Mouse (Mus musculus): ENCODE measurements around the gene Endog. TPM values are rescaled to one million over a fixed set of nuclear protein-coding genes. Genes with fewer than 3 reads are reported as not detected.
"Not testable (repeated sequence)": the region's sequence is repeated elsewhere in the genome, so short reads cannot be mapped to it uniquely, and the experiment has no call there.

Endog gene
- polyA plus RNA-seq, 1 experiment from 2014 or later, result 23.2 TPM

- H3K27ac ChIP-seq (replicated peaks; ENCODE audit: low read depth, low read length), result no peak overlapping the region
- ATAC-seq (ENCODE audit: low FRiP score, low TSS enrichment), result no peak
- H3K4me1 ChIP-seq (ENCODE audit: control insufficient read depth, insufficient read depth, low read length), result no peaks in the 10 kb centered on the region
- DNase-seq, result no peak
- H3K9me3 ChIP-seq (ENCODE audit: control insufficient read depth, low read length), result no peaks in the 10 kb centered on the region
- H3K4me2 ChIP-seq (ENCODE audit: low read length), result no peak overlapping the region
- H3K36me3 ChIP-seq (ENCODE audit: control insufficient read depth, insufficient read depth, low read length), result peaks cover 44% of the 10 kb centered on the region
- H3K9ac ChIP-seq (replicated peaks; ENCODE audit: low read length), result no peak overlapping the region
- H3K27me3 ChIP-seq (ENCODE audit: control insufficient read depth, insufficient read depth, low read length), result no peaks in the 10 kb centered on the region
- 90% methylated on average over 11 of the region's 11 CpGs for WGBS
- H3K4me3 ChIP-seq (replicated peaks; ENCODE audit: low read depth, low read length), result no peak overlapping the region
Observed at GRCm38 (mm10) chr2:30151840-30152239, 19.5 kb upstream of the Endog start.

GRCm38 (mm10) chr2:30152616-30153015, 18.7 kb upstream of the Endog start:
- H3K36me3 ChIP-seq (ENCODE audit: control insufficient read depth, insufficient read depth, low read length), result peaks cover 37% of the 10 kb centered on the region
- WGBS, result 70% methylated on average over 8 of the region's 8 CpGs
- ATAC-seq (ENCODE audit: low FRiP score, low TSS enrichment), result no peak

GRCm38 (mm10) chr2:30159871-30160270, 11.4 kb upstream of the Endog start:
- 88% methylated on average over 7 of the region's 10 CpGs for WGBS
- H3K4me1 ChIP-seq (ENCODE audit: control insufficient read depth, insufficient read depth, low read length); H3K9ac ChIP-seq (replicated peaks; ENCODE audit: low read length); H3K27me3 ChIP-seq (ENCODE audit: control insufficient read depth, insufficient read depth, low read length); H3K4me2 ChIP-seq (ENCODE audit: low read length); H3K9me3 ChIP-seq (ENCODE audit: control insufficient read depth, low read length); H3K36me3 ChIP-seq (ENCODE audit: control insufficient read depth, insufficient read depth, low read length); ATAC-seq (ENCODE audit: low FRiP score, low TSS enrichment); H3K27ac ChIP-seq (replicated peaks; ENCODE audit: low read depth, low read length); DNase-seq; H3K4me3 ChIP-seq (replicated peaks; ENCODE audit: low read depth, low read length): not testable (repeated sequence)

More at GRCm38 (mm10) chr2:30152616-30153015, 18.7 kb upstream of the Endog start:
- Histone ChIP-seq H3K27ac (replicated peaks; ENCODE audit: low read depth, low read length) (no peak overlapping the region), H3K4me2 (ENCODE audit: low read length) (no peak overlapping the region), H3K4me3 (replicated peaks; ENCODE audit: low read depth, low read length) (no peak overlapping the region), H3K27me3 (ENCODE audit: control insufficient read depth, insufficient read depth, low read length) (no peaks in the 10 kb centered on the region), H3K4me1 (ENCODE audit: control insufficient read depth, insufficient read depth, low read length) (no peaks in the 10 kb centered on the region), H3K9ac (replicated peaks; ENCODE audit: low read length) (no peak overlapping the region), H3K9me3 (ENCODE audit: control insufficient read depth, low read length) (no peaks in the 10 kb centered on the region)
- no peak for DNase-seq

GRCm38 (mm10) chr2:30161809-30162208, 9.5 kb upstream of the Endog start:
- Histone ChIP-seq H3K9ac (replicated peaks; ENCODE audit: low read length) (no peak overlapping the region), H3K27ac (replicated peaks; ENCODE audit: low read depth, low read length) (no peak overlapping the region), H3K4me2 (ENCODE audit: low read length) (no peak overlapping the region), H3K4me3 (replicated peaks; ENCODE audit: low read depth, low read length) (no peak overlapping the region), H3K9me3 (ENCODE audit: control insufficient read depth, low read length) (no peaks in the 10 kb centered on the region), H3K27me3 (ENCODE audit: control insufficient read depth, insufficient read depth, low read length) (no peaks in the 10 kb centered on the region), H3K4me1 (ENCODE audit: control insufficient read depth, insufficient read depth, low read length) (no peaks in the 10 kb centered on the region), H3K36me3 (ENCODE audit: control insufficient read depth, insufficient read depth, low read length) (no peaks in the 10 kb centered on the region)
- DNase-seq, result peak; percentile 85
- ATAC-seq (ENCODE audit: low FRiP score, low TSS enrichment), result no peak

GRCm38 (mm10) chr2:30164340-30164932, 6.9 kb upstream of the Endog start:
- Histone ChIP-seq H3K4me3 (replicated peaks; ENCODE audit: low read depth, low read length) (no peak overlapping the region), H3K9me3 (ENCODE audit: control insufficient read depth, low read length) (no peaks in the 10 kb centered on the region), H3K27me3 (ENCODE audit: control insufficient read depth, insufficient read depth, low read length) (no peaks in the 10 kb centered on the region), H3K27ac (replicated peaks; ENCODE audit: low read depth, low read length) (no peak overlapping the region), H3K4me1 (ENCODE audit: control insufficient read depth, insufficient read depth, low read length) (no peaks in the 10 kb centered on the region), H3K9ac (replicated peaks; ENCODE audit: low read length) (no peak overlapping the region), H3K4me2 (ENCODE audit: low read length) (no peak overlapping the region), H3K36me3 (ENCODE audit: control insufficient read depth, insufficient read depth, low read length) (no peaks in the 10 kb centered on the region)
- WGBS, result 59% methylated on average over 9 of the region's 9 CpGs
- ATAC-seq (ENCODE audit: low FRiP score, low TSS enrichment) (no peak), DNase-seq (no peak)

GRCm38 (mm10) chr2:30166677-30167076, 4.6 kb upstream of the Endog start:
- no peak for ATAC-seq (ENCODE audit: low FRiP score, low TSS enrichment)
- 56% methylated on average over 4 of the region's 4 CpGs for WGBS
- no peaks in the 10 kb centered on the region for H3K4me1 ChIP-seq (ENCODE audit: control insufficient read depth, insufficient read depth, low read length)
- H3K9ac ChIP-seq (replicated peaks; ENCODE audit: low read length), result no peak overlapping the region
- no peak overlapping the region for H3K27ac ChIP-seq (replicated peaks; ENCODE audit: low read depth, low read length)
- H3K4me2 ChIP-seq (ENCODE audit: low read length), result no peak overlapping the region
- no peak for DNase-seq
- H3K36me3 ChIP-seq (ENCODE audit: control insufficient read depth, insufficient read depth, low read length), result no peaks in the 10 kb centered on the region
- no peaks in the 10 kb centered on the region for H3K27me3 ChIP-seq (ENCODE audit: control insufficient read depth, insufficient read depth, low read length)
- H3K4me3 ChIP-seq (replicated peaks; ENCODE audit: low read depth, low read length), result no peak overlapping the region
- H3K9me3 ChIP-seq (ENCODE audit: control insufficient read depth, low read length), result no peaks in the 10 kb centered on the region

GRCm38 (mm10) chr2:30171997-30172382, 697 bp downstream of the Endog start:
- peak overlapping the region; percentile 65 for H3K9ac ChIP-seq (replicated peaks; ENCODE audit: low read length)
- H3K27ac ChIP-seq (replicated peaks; ENCODE audit: low read depth, low read length), result peak overlapping the region; percentile 92
- H3K4me1 ChIP-seq (ENCODE audit: control insufficient read depth, insufficient read depth, low read length), result peaks cover 5% of the 10 kb centered on the region; the same call in 1 of the 2 replicates
- H3K27me3 ChIP-seq (ENCODE audit: control insufficient read depth, insufficient read depth, low read length), result no peaks in the 10 kb centered on the region
- no peaks in the 10 kb centered on the region for H3K9me3 ChIP-seq (ENCODE audit: control insufficient read depth, low read length)
- ATAC-seq (ENCODE audit: low FRiP score, low TSS enrichment) (peak; percentile 40), DNase-seq (peak; percentile 49)
- H3K4me3 ChIP-seq (replicated peaks; ENCODE audit: low read depth, low read length), result peak overlapping the region; percentile 61
- 2% methylated on average over 19 of the region's 19 CpGs for WGBS
- H3K4me2 ChIP-seq (ENCODE audit: low read length), result peak overlapping the region; percentile 94
- H3K36me3 ChIP-seq (ENCODE audit: control insufficient read depth, insufficient read depth, low read length), result peaks cover 39% of the 10 kb centered on the region

GRCm38 (mm10) chr2:30173541-30174240, 2.4 kb downstream of the Endog start:
- ATAC-seq (ENCODE audit: low FRiP score, low TSS enrichment), result no peak
- Histone ChIP-seq H3K9ac (replicated peaks; ENCODE audit: low read length) (no peak overlapping the region), H3K4me3 (replicated peaks; ENCODE audit: low read depth, low read length) (no peak overlapping the region), H3K4me2 (ENCODE audit: low read length) (no peak overlapping the region), H3K9me3 (ENCODE audit: control insufficient read depth, low read length) (no peaks in the 10 kb centered on the region), H3K27ac (replicated peaks; ENCODE audit: low read depth, low read length) (no peak overlapping the region), H3K36me3 (ENCODE audit: control insufficient read depth, insufficient read depth, low read length) (peaks cover 39% of the 10 kb centered on the region), H3K4me1 (ENCODE audit: control insufficient read depth, insufficient read depth, low read length) (peaks cover 12% of the 10 kb centered on the region), H3K27me3 (ENCODE audit: control insufficient read depth, insufficient read depth, low read length) (no peaks in the 10 kb centered on the region)
- DNase-seq, result no peak
- whole genome bisulfite sequencing, result 96% methylated on average over 20 of the region's 20 CpGs

GRCm38 (mm10) chr2:30175897-30176296, 4.6 kb downstream of the Endog start:
- Histone ChIP-seq H3K9ac (replicated peaks; ENCODE audit: low read length) (no peak overlapping the region), H3K9me3 (ENCODE audit: control insufficient read depth, low read length) (no peaks in the 10 kb centered on the region), H3K4me2 (ENCODE audit: low read length) (no peak overlapping the region), H3K36me3 (ENCODE audit: control insufficient read depth, insufficient read depth, low read length) (peaks cover 39% of the 10 kb centered on the region), H3K4me3 (replicated peaks; ENCODE audit: low read depth, low read length) (no peak overlapping the region), H3K27ac (replicated peaks; ENCODE audit: low read depth, low read length) (no peak overlapping the region), H3K27me3 (ENCODE audit: control insufficient read depth, insufficient read depth, low read length) (no peaks in the 10 kb centered on the region), H3K4me1 (ENCODE audit: control insufficient read depth, insufficient read depth, low read length) (peaks cover 12% of the 10 kb centered on the region)
- 88% methylated on average over 8 of the region's 8 CpGs for WGBS
- DNase-seq, result no peak
- ATAC-seq (ENCODE audit: low FRiP score, low TSS enrichment), result no peak
